Mouse (Mus musculus) brain, adult 2 months (tissue): Measurements from ENCODE around the gene Gm15093.
"Not testable (repeated sequence)": the region's sequence is repeated elsewhere in the genome, so short reads cannot be mapped to it uniquely, and the experiment has no call there.

Source experiments
- DNase-seq: peaks from one replicate; pipeline ENCODE4 v3.0.0; 2011; ENCODE audit warnings: low read depth, low spot score

The Gm15093 gene

DNA sequence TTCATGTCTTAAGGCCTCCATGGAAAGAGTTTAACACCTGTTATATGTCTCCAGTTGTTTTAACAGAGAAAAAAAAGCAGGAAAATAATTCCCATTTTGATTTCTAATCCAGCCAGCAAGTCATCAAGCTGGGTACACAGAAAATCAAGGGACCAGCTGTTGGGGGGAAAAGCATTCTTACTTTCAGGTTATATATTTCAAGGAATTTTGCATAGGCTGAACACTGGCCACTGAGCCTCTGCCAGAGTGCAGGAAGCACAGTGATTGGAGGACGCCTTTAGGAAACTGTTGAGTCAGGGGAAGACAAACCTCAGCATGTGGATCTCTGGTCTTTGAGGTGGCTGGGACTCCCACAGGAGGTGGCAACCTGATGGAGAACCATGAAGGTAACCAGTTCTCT is at the start of gene Gm15093:
TSS of gene Gm15093 (plus strand) at position 301 of the 400 bp plus-strand sequence.
- DNase-seq = not testable (repeated sequence)
